Mouse (Mus musculus): ENCODE measurements around the gene Dpysl5. TPM values are rescaled to one million over a fixed set of nuclear protein-coding genes. Genes with fewer than 3 reads are reported as not detected.
A peak's percentile ranks its signal among the peaks of the same experiment; 100 is the strongest.

Dpysl5 gene
- polyA plus RNA-seq, 1 experiment from 2014 or later: 17.0 TPM

DNA sequence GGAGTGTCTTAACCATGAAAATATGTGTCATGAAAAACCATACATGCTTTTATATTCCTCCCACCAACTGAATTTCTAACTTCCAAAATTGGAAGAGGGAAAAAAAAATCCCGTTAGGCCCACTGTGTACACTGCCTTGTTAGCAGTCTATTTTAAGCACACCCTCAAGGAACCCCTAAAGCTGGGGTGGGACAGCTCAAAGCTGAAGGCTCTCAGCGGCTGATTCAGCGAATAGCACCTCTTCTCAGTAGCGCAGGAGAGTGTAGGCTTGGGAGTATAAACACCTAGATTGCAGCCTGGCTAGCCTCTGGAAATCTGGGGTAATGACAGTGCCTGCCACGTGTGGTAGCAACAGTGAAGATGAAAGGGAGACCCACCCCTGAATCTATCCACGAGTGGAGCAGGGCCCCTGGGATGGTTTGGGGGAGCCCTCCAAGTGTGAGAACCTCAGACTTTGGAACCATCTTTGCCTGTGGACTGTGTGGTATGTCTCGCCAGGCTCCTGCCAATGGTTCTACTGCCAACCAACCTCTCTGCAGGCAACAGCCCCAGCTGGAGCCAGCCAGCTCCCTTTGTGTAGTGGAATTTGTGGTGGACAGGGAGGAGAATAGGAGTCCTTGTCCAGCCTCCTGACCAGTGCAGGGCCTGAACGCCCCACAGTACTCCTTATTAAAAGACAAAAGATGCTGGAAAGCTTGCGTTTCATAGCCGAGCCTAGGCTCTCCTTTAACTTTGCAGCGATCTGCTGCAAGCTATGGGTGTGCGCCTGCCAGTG, 54.4 kb downstream of the Dpysl5 start:
- 79% methylated on average over 12 of the region's 12 CpGs for WGBS
- H3K4me3 ChIP-seq (ENCODE audit: low read depth, low read length): no peak overlapping the region
- H3K27ac ChIP-seq (replicated peaks; ENCODE audit: low read depth, low read length): no peak overlapping the region
- no peaks in the 10 kb centered on the region for H3K27me3 ChIP-seq (replicated peaks; ENCODE audit: control insufficient read depth, insufficient read depth, low read length)
- DNase-seq (ENCODE audit: low spot score): no peak
- no peak overlapping the region for H3K9ac ChIP-seq (ENCODE audit: low read depth, low read length)
- no peaks in the 10 kb centered on the region for H3K36me3 ChIP-seq (ENCODE audit: control insufficient read depth, insufficient read depth, low read length)
- H3K4me2 ChIP-seq (ENCODE audit: low read depth, low read length): no peak overlapping the region
- peaks cover 10% of the 10 kb centered on the region; the same call in 1 of the 2 replicates for H3K4me1 ChIP-seq (ENCODE audit: control insufficient read depth, insufficient read depth, low read length)
- ATAC-seq (ENCODE audit: low read depth): no peak
- no peaks in the 10 kb centered on the region for H3K9me3 ChIP-seq (ENCODE audit: control insufficient read depth, low read length)

- DNase-seq (ENCODE audit: low spot score): no peak
- Histone ChIP-seq H3K9me3 (ENCODE audit: control insufficient read depth, low read length) (no peaks in the 10 kb centered on the region), H3K4me2 (ENCODE audit: low read depth, low read length) (no peak overlapping the region), H3K4me1 (ENCODE audit: control insufficient read depth, insufficient read depth, low read length) (peaks cover 10% of the 10 kb centered on the region; the same call in 1 of the 2 replicates), H3K27me3 (replicated peaks; ENCODE audit: control insufficient read depth, insufficient read depth, low read length) (no peaks in the 10 kb centered on the region), H3K27ac (replicated peaks; ENCODE audit: low read depth, low read length) (no peak overlapping the region), H3K36me3 (ENCODE audit: control insufficient read depth, insufficient read depth, low read length) (no peaks in the 10 kb centered on the region), H3K4me3 (ENCODE audit: low read depth, low read length) (no peak overlapping the region), H3K9ac (ENCODE audit: low read depth, low read length) (no peak overlapping the region)
- WGBS: 63% methylated on average over 4 of the region's 4 CpGs
- no peak for ATAC-seq (ENCODE audit: low read depth)
Measured at GRCm38 (mm10) chr5:30768082-30768481, 56.7 kb downstream of the Dpysl5 start.

DNA sequence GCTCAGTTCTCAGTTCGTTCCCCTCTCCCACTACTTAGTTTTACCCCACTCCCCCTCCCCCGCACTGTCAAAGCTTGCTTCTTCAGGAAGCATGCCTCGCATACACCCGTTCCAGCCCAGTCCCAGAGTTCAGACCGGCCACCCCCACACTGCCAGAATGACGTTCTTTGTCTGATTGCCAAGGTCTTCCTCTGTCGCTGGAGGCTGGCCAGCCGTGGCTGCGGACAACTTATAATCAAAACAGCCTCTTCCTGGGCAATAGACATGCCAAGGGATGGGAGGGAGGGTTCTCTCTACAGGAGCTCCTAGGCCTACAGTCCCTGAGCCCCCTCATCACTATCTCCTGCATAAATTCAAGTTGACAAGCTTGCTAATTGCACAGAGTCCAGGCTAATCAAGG, 57.2 kb downstream of the Dpysl5 start:
- H3K27me3 ChIP-seq (replicated peaks; ENCODE audit: control insufficient read depth, insufficient read depth, low read length): no peaks in the 10 kb centered on the region
- H3K4me3 ChIP-seq (ENCODE audit: low read depth, low read length): no peak overlapping the region
- no peak overlapping the region for H3K9ac ChIP-seq (ENCODE audit: low read depth, low read length)
- peak; percentile 69 for DNase-seq (ENCODE audit: low spot score)
- H3K4me2 ChIP-seq (ENCODE audit: low read depth, low read length): no peak overlapping the region
- H3K4me1 ChIP-seq (ENCODE audit: control insufficient read depth, insufficient read depth, low read length): peaks cover 10% of the 10 kb centered on the region; the same call in 1 of the 2 replicates
- no peak overlapping the region for H3K27ac ChIP-seq (replicated peaks; ENCODE audit: low read depth, low read length)
- ATAC-seq (ENCODE audit: low read depth): peak; percentile 69
- 8% methylated on average over 9 of the region's 9 CpGs for WGBS
- no peaks in the 10 kb centered on the region for H3K36me3 ChIP-seq (ENCODE audit: control insufficient read depth, insufficient read depth, low read length)
- no peaks in the 10 kb centered on the region for H3K9me3 ChIP-seq (ENCODE audit: control insufficient read depth, low read length)

DNA sequence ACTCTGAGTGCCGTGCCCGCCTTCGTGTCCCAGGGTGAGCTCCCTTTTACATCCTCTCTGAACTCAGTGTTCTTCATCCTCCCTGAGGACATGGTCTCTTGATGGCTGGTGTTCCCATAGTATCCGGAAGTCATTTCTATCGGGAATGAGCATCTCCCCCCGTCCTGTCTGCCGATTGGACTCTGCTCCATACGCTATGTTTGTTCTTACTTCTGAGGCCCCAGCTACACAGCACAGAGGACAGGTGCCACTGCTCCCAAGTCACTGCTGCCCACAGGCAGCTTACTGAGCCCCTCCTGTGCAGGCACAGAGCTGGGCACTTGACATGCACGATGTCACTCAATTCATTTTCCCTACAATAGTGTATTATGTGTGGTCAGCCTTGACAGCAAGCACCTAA, 57.7 kb downstream of the Dpysl5 start:
- H3K27ac ChIP-seq (replicated peaks; ENCODE audit: low read depth, low read length): no peak overlapping the region

DNA sequence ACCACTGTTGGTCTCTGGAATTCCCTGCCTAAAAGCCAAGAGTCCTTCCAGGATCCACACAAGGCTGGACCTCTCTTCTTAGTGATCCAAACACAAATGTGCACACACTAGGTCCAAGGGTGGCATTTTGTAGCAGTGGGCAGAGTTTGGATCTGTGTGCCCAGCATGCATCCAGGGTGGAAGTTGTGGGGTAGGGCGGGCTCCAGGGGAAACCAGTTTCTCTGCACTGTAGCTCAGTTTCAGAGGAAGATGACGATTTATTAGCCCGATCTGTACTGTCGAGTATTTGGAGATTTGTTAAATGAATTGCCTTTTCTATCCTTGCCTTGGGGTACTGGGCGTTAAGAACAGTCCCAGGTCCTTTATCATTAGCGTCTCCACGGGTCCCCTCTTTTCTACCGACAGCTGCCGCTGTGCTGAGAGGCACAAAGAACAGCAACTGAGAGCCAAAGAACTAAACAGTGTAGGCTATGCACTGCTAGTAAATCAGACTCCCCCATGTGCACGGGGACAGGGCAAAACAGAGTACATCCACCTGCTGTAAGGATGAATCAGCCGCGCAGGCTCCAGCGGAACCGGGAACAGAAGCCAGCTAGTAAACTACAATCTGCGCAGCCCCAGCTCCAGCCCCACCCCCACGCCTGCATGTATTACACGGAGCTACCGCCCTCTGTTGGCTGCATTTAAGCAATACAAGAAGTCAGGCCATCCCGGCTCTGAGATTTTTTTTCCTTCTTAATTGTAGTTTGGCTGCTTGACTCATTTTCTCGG, 63.4 kb downstream of the Dpysl5 start:
- H3K9ac ChIP-seq (ENCODE audit: low read depth, low read length): peak overlapping the region; percentile 10; the same call in 1 of the 2 replicates

More for the DNA sequence above, 57.7 kb downstream of the Dpysl5 start:
- no peaks in the 10 kb centered on the region; the same call in 1 of the 2 replicates for H3K27me3 ChIP-seq (replicated peaks; ENCODE audit: control insufficient read depth, insufficient read depth, low read length)
- H3K9ac ChIP-seq (ENCODE audit: low read depth, low read length): no peak overlapping the region
- H3K4me1 ChIP-seq (ENCODE audit: control insufficient read depth, insufficient read depth, low read length): peaks cover 10% of the 10 kb centered on the region; the same call in 1 of the 2 replicates
- no peaks in the 10 kb centered on the region for H3K36me3 ChIP-seq (ENCODE audit: control insufficient read depth, insufficient read depth, low read length)
- ATAC-seq (ENCODE audit: low read depth) (no peak), DNase-seq (ENCODE audit: low spot score) (no peak)
- no peak overlapping the region for H3K4me3 ChIP-seq (ENCODE audit: low read depth, low read length)
- WGBS: 71% methylated on average over 9 of the region's 9 CpGs
- H3K9me3 ChIP-seq (ENCODE audit: control insufficient read depth, low read length): no peaks in the 10 kb centered on the region
- no peak overlapping the region for H3K4me2 ChIP-seq (ENCODE audit: low read depth, low read length)

GRCm38 (mm10) chr5:30780699-30781098, 69.3 kb downstream of the Dpysl5 start:
- Histone ChIP-seq H3K36me3 (ENCODE audit: control insufficient read depth, insufficient read depth, low read length) (no peaks in the 10 kb centered on the region), H3K27me3 (replicated peaks; ENCODE audit: control insufficient read depth, insufficient read depth, low read length) (no peaks in the 10 kb centered on the region), H3K9me3 (ENCODE audit: control insufficient read depth, low read length) (no peaks in the 10 kb centered on the region), H3K27ac (replicated peaks; ENCODE audit: low read depth, low read length) (no peak overlapping the region), H3K4me3 (ENCODE audit: low read depth, low read length) (no peak overlapping the region), H3K4me2 (ENCODE audit: low read depth, low read length) (no peak overlapping the region), H3K9ac (ENCODE audit: low read depth, low read length) (no peak overlapping the region), H3K4me1 (ENCODE audit: control insufficient read depth, insufficient read depth, low read length) (peaks cover 3% of the 10 kb centered on the region; the same call in 1 of the 2 replicates)
- ATAC-seq (ENCODE audit: low read depth): no peak; the same call in 1 of the 2 replicates
- 58% methylated on average over 9 of the region's 9 CpGs for WGBS
- DNase-seq (ENCODE audit: low spot score): peak; percentile 12

More for the DNA sequence above, 63.4 kb downstream of the Dpysl5 start:
- WGBS: 13% methylated on average over 20 of the region's 20 CpGs
- Histone ChIP-seq H3K27ac (replicated peaks; ENCODE audit: low read depth, low read length) (no peak overlapping the region), H3K4me3 (ENCODE audit: low read depth, low read length) (peak overlapping the region; percentile 26), H3K4me1 (ENCODE audit: control insufficient read depth, insufficient read depth, low read length) (no peaks in the 10 kb centered on the region), H3K27me3 (replicated peaks; ENCODE audit: control insufficient read depth, insufficient read depth, low read length) (no peaks in the 10 kb centered on the region; the same call in 1 of the 2 replicates), H3K36me3 (ENCODE audit: control insufficient read depth, insufficient read depth, low read length) (no peaks in the 10 kb centered on the region), H3K9me3 (ENCODE audit: control insufficient read depth, low read length) (no peaks in the 10 kb centered on the region), H3K4me2 (ENCODE audit: low read depth, low read length) (peak overlapping the region; percentile 56)
- ATAC-seq (ENCODE audit: low read depth) (peak; percentile 85), DNase-seq (ENCODE audit: low spot score) (peak; percentile 93)

- WGBS: 34% methylated on average over 3 of the region's 3 CpGs
- H3K9ac ChIP-seq (ENCODE audit: low read depth, low read length): no peak overlapping the region
- peak; percentile 67 for ATAC-seq (ENCODE audit: low read depth)
Measured at GRCm38 (mm10) chr5:30781147-30781546, 69.8 kb downstream of the Dpysl5 start.

DNA sequence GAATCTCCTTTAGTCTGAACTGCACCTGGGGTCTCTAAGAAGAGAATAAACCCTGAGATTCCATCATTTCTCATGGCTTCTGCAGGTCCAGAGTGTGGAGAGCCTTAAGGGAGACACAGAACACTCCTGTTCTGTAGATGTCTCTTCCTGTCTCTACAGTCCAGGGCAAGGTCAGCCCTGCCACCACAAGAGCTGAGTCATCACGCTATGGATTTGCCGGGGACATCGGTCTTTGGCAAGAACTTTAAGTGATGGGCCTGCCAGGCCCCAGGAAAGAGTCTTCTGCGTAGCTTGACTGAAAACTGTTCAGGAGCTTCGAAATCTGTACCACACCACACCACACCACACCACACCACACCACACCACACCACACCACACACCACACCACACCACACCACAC, 76.0 kb downstream of the Dpysl5 start:
- Histone ChIP-seq H3K27ac (replicated peaks; ENCODE audit: low read depth, low read length) (no peak overlapping the region), H3K4me3 (ENCODE audit: low read depth, low read length) (no peak overlapping the region), H3K4me2 (ENCODE audit: low read depth, low read length) (no peak overlapping the region), H3K27me3 (replicated peaks; ENCODE audit: control insufficient read depth, insufficient read depth, low read length) (no peaks in the 10 kb centered on the region), H3K4me1 (ENCODE audit: control insufficient read depth, insufficient read depth, low read length) (no peaks in the 10 kb centered on the region), H3K36me3 (ENCODE audit: control insufficient read depth, insufficient read depth, low read length) (no peaks in the 10 kb centered on the region), H3K9me3 (ENCODE audit: control insufficient read depth, low read length) (no peaks in the 10 kb centered on the region), H3K9ac (ENCODE audit: low read depth, low read length) (no peak overlapping the region)
- ATAC-seq (ENCODE audit: low read depth) (no peak), DNase-seq (ENCODE audit: low spot score) (no peak)
- WGBS: 87% methylated on average over 5 of the region's 5 CpGs

More at GRCm38 (mm10) chr5:30781147-30781546, 69.8 kb downstream of the Dpysl5 start:
- Histone ChIP-seq H3K36me3 (ENCODE audit: control insufficient read depth, insufficient read depth, low read length) (no peaks in the 10 kb centered on the region), H3K9me3 (ENCODE audit: control insufficient read depth, low read length) (no peaks in the 10 kb centered on the region), H3K4me2 (ENCODE audit: low read depth, low read length) (no peak overlapping the region), H3K27me3 (replicated peaks; ENCODE audit: control insufficient read depth, insufficient read depth, low read length) (no peaks in the 10 kb centered on the region), H3K4me3 (ENCODE audit: low read depth, low read length) (no peak overlapping the region), H3K4me1 (ENCODE audit: control insufficient read depth, insufficient read depth, low read length) (peaks cover 3% of the 10 kb centered on the region; the same call in 1 of the 2 replicates), H3K27ac (replicated peaks; ENCODE audit: low read depth, low read length) (no peak overlapping the region)
- peak; percentile 45 for DNase-seq (ENCODE audit: low spot score)
